Comparison of ENCODE assay signal across 10 mouse cellular contexts in genomic region chr17:9768275-9768674, GRCm38 (mm10).
DNase-seq lines count a peak whose midpoint lies in the region; ATAC-seq and TF ChIP-seq lines count a peak whose summit lies in the region.
"Had no signal": no experiment of that assay in that cellular context is flagged by ENCODE, and none has a peak within 500 bp of the region (broad histone marks: within the 10 kb centered on the region; RNA-seq: fewer than 3 reads in every experiment).

No protein-coding gene starts in this region.

- H3K27me3 ChIP-seq in heart, embryonic 10.5 days (ENCODE audit: insufficient read depth, poor library complexity, severe bottlenecking): no peaks in the 10 kb centered on the region
- H3K27me3 ChIP-seq: CH12.LX; midbrain, embryonic 12.5 days had no signal

- H3K4me1 ChIP-seq in heart, embryonic 10.5 days: peaks cover 15% of the 10 kb centered on the region

- DNase-seq in gastrocnemius, adult 2 months: no peak
- DNase-seq in gastrocnemius, postnatal 4 days (ENCODE audit: low spot score in 2 of 2): no peak
- peak; percentile 64 for DNase-seq in R1 (ENCODE audit: low read depth, low spot score)
- DNase-seq in heart, embryonic 10.5 days (ENCODE audit: low spot score): no peak
- DNase-seq in kidney, postnatal 36 days: peak; percentile 62 to 72
- DNase-seq in cerebellum, adult 9-11 months: no peak
- DNase-seq in yolk sac, embryonic 10.5 days (ENCODE audit: low spot score): no peak

- H3K36me3 ChIP-seq in heart, embryonic 10.5 days: no peaks in the 10 kb centered on the region
- H3K36me3 ChIP-seq: midbrain, embryonic 12.5 days had no signal

- intact Hi-C loops in gastrocnemius, adult 2 months (cut with DNase I): loop anchor here (10.0 kb wide), 1 partner anchor 267 kb away; no protein-coding TSS in a partner anchor

- peak overlapping the region; percentile 73 for H3K27ac ChIP-seq in gastrocnemius, adult 2 months
- peak overlapping the region; percentile 29; the same call in 1 of the 2 replicates for H3K27ac ChIP-seq in heart, embryonic 10.5 days
- H3K27ac ChIP-seq: midbrain, embryonic 12.5 days had no signal

- no peak overlapping the region for H3K4me3 ChIP-seq in gastrocnemius, adult 2 months
- H3K4me3 ChIP-seq in heart, embryonic 10.5 days: no peak overlapping the region
- H3K4me3 ChIP-seq: midbrain, embryonic 12.5 days had no signal

- no peak for ATAC-seq in erythroid progenitor cell, adult 5-6 weeks (replicated peaks; ENCODE audit: low FRiP score, poor library complexity, severe bottlenecking)

- no peaks in the 10 kb centered on the region for H3K9me3 ChIP-seq in heart, embryonic 10.5 days
- H3K9me3 ChIP-seq: midbrain, embryonic 12.5 days had no signal

- no peak for TF ChIP-seq CTCF in gastrocnemius, adult 2 months (IDR thresholded peaks at IDR 0.05)

Comparison
In these comparisons a context has a peak if more than half of its experiments do, and no peak if none do; other contexts are left out.
1. DNase-seq: peak in R1 (single experiment) and kidney, postnatal 36 days (2 of 2); none in gastrocnemius, adult 2 months (single experiment), gastrocnemius, postnatal 4 days (0 of 2), heart, embryonic 10.5 days (single experiment), cerebellum, adult 9-11 months (single experiment) and yolk sac, embryonic 10.5 days (single experiment).